ENCODE assay signal across 14 mouse cellular contexts in the genomic region with DNA sequence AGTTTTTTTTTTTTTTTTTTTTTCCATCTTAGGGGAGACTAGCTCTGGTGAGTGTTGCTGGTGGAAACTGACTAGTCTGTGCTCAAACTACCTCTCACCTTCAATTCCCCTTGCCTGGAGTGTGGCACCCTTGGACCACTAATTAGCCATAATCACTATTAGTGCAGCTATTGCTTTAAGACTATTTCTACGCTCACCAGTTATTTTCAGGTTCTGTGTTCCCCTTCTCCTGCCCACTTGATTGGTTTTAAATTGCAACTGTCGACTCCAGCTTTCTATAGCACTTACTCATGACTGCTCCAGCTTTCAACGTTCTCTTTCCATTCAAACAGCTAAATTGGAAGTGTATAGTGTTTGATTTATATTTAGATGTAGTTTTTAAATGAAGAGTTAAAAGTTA.
"Had no signal": no experiment of that assay in that cellular context is flagged by ENCODE, and none has a peak within 500 bp of the region (broad histone marks: within the 10 kb centered on the region; RNA-seq: fewer than 3 reads in every experiment).

No protein-coding gene starts in this region.

- ATAC-seq: midbrain, embryonic 13.5 days; midbrain, embryonic 15.5 days had no signal

- DNase-seq: lung, adult 18-20 months; lung, embryonic 14.5 days; lung, postnatal 10 days; lung, postnatal 4 days; retina, postnatal 1 day; right cerebral cortex, adult 18-20 months; right cerebral cortex, postnatal 25 days; right cerebral cortex, postnatal 4 days; spleen, adult 18-20 months; thymus, adult 2 months; thymus, postnatal 25 days; thymus, postnatal 4 days had no signal
